Mouse (Mus musculus) lung, embryonic 14.5 days (tissue): ENCODE data around the gene Uhrf2. TPM values are rescaled to one million over a fixed set of nuclear protein-coding genes. Genes with fewer than 3 reads are reported as not detected.

Source experiments
- ATAC-seq: fragments of 200-750 bp; cut with Nextera tagmentation; 2 replicates; pipeline ENCODE4 v1.8.0; 2017; ENCODE audit warnings: mild to moderate bottlenecking, moderate TSS enrichment, moderate library complexity; ENCODE audit not compliant: insufficient read depth
- DNase-seq: peaks from one replicate; pipeline ENCODE4 v3.0.0-alpha.2; 2015
- H3K27ac ChIP-seq: fragments of 300-500 bp; sonication (generic); 2 replicates; pipeline ENCODE4 v1.5.1; 2014; ENCODE audit warnings: low read depth, mild to moderate bottlenecking, moderate library complexity
- H3K27me3 ChIP-seq: fragments of 300-500 bp; sonication (generic); 2 replicates; pipeline ENCODE4 v1.6.1; 2014; ENCODE audit warnings: low read length, control low read depth; ENCODE audit not compliant: insufficient read depth
- H3K36me3 ChIP-seq: fragments of 300-500 bp; sonication (generic); 2 replicates; pipeline ENCODE4 v1.6.1; 2014; ENCODE audit warnings: control low read depth; ENCODE audit not compliant: insufficient read depth
- H3K4me1 ChIP-seq: fragments of 300-500 bp; sonication (generic); 2 replicates; pipeline ENCODE4 v1.6.1; 2014; ENCODE audit warnings: antibody characterized with exemption, control low read depth; ENCODE audit not compliant: insufficient read depth
- H3K4me2 ChIP-seq: fragments of 300-500 bp; sonication (generic); 2 replicates; pipeline ENCODE4 v1.6.1; 2014; ENCODE audit warnings: mild to moderate bottlenecking
- H3K4me3 ChIP-seq: fragments of 300-500 bp; sonication (generic); 2 replicates; pipeline ENCODE4 v1.5.1; 2014; ENCODE audit warnings: low read depth, low read length
- H3K9ac ChIP-seq: fragments of 300-500 bp; sonication (generic); 2 replicates; pipeline ENCODE4 v1.6.1; 2014
- H3K9me3 ChIP-seq: fragments of 300-500 bp; sonication (generic); 2 replicates; pipeline ENCODE4 v1.6.1; 2016; ENCODE audit warnings: low read depth, low read length, control low read depth
- CTCF ChIP-seq: IDR thresholded peaks from 2 replicates; pipeline ENCODE4 v1.5.1; 2016; ENCODE audit warnings: antibody characterized with exemption, low read depth
- WGBS: fragments of 180-500 bp; shearing (Covaris S2); extraction: QIAGEN DNeasy Blood & Tissue Kit; methylation state at CpG from one replicate; pipeline ENCODE4 v1.1.7; 2014; 5-methylcytosine and 5-hydroxymethylcytosine counted together
- polyA plus RNA-seq: library from polyadenylated mRNA; unstranded; fragments of >200 nt; fragmentation: Nextera tagmentation; extraction: Ambion mirVana; gene quantifications from 2 replicates; pipeline ENCODE4 v1.2.1, GENCODE M21; 2014

Gene Uhrf2
- polyA plus RNA-seq, 1 experiment from 2014 or later = 78.6 TPM

DNA sequence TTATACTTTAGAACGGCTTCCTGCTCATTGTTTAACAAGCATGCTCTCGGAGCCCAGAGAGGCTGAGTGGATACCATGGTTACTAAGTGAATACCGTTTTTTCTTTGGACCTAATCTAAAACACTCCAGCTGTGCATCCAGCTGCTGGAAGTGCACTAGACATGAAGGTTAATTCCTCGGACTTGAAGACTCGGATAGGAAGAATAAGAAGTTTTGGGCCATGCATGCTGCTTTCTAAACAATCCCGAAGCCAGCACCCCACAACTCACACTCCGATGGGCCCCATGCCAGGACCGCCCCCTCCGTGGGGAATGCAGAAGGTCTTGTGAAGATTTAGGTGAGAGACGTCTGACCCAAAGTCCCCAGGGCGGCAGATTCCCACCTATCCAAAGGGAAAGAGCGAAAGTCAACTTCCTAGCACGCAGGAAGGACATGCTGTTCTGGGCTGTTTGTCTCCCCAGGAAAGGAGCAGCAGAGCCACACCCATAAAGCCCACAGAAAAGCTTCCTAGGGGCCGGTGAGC is 84.7 kb downstream of the Uhrf2 start:
- H3K4me1 ChIP-seq = no peaks in the 10 kb centered on the region; the same call in 1 of the 2 replicates
- no peak for TF ChIP-seq CTCF
- H3K27me3 ChIP-seq = no peaks in the 10 kb centered on the region
- H3K9ac ChIP-seq = no peak overlapping the region
- peak overlapping the region; percentile 44 for H3K4me2 ChIP-seq
- 27% methylated on average over 14 of the region's 14 CpGs for WGBS
- H3K9me3 ChIP-seq = no peaks in the 10 kb centered on the region
- no peak overlapping the region for H3K4me3 ChIP-seq
- DNase-seq (peak; percentile 69), ATAC-seq (no peak; the same call in 1 of the 2 replicates)
- no peaks in the 10 kb centered on the region for H3K36me3 ChIP-seq
- no peak overlapping the region for H3K27ac ChIP-seq

DNA sequence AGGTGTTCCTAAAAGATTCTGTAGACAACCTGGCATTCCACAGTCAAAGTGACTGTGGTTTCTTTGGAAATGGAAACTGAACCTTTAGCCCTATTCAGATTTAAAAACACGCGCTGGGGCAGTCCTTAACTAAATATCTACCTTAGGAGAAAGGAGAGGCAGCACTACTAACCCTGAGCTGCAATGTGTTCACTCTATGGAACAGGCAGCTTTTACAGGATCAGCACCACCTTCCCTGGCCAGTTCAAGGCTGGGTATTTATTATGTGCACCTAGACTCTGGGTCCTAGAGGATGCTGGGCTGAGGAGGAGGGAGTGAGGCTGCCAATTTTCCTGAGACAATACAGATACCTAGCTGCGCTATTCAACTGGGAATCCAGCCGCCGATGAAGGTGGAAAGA is 85.3 kb downstream of the Uhrf2 start:
- ATAC-seq (no peak), DNase-seq (no peak)
- Histone ChIP-seq H3K36me3 (no peaks in the 10 kb centered on the region), H3K4me1 (no peaks in the 10 kb centered on the region; the same call in 1 of the 2 replicates), H3K27me3 (no peaks in the 10 kb centered on the region), H3K4me3 (no peak overlapping the region), H3K4me2 (no peak overlapping the region), H3K9ac (no peak overlapping the region), H3K27ac (no peak overlapping the region), H3K9me3 (no peaks in the 10 kb centered on the region)
- TF ChIP-seq CTCF = no peak
- 75% methylated on average over 5 of the region's 5 CpGs for WGBS

DNA sequence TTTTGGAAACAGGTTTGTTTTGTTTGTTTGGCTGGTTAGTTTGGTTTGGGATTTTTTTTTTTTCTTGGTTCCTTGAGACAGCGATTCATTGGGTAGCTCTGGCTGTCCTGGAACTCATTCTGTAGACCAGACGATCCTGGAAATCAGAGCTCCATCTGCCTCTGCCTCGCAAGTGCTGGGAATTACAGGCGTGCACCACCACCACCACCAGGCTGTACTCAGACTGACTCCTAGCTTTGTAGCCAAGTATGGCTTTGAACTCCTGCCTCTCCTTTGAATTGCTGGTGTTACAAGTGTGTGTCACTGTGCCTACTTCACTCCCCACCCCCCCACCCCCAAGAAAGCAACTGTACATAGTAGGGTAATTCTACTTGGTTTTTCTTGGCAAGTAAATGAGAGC is 86.9 kb downstream of the Uhrf2 start:
- 67% methylated on average over 4 of the region's 4 CpGs for WGBS

DNA sequence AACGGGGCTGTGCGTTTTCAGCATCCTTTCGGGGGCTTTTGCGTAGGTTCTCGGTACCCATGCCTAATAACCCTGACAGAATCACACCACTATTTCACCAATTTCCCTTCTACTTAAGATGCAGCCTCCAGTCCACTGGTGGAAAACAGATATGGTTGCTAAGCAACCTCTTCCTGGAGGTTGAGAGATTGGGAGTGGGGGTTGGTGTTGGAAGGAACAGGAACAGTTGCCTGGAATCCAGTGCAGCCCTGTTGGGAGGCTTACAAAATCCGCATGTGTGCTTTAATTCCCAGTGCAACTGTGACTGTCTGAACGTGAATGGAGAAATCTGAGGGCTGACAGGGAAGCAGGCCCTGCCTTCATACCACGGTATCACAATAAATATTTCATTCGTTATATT is 87.5 kb downstream of the Uhrf2 start:
- WGBS = 47% methylated on average over 9 of the region's 9 CpGs
- DNase-seq = peak; percentile 41
- H3K27ac ChIP-seq = no peak overlapping the region

More for the DNA sequence above, 86.9 kb downstream of the Uhrf2 start:
- Histone ChIP-seq H3K4me1 (no peaks in the 10 kb centered on the region; the same call in 1 of the 2 replicates), H3K4me2 (no peak overlapping the region), H3K36me3 (no peaks in the 10 kb centered on the region), H3K9ac (no peak overlapping the region), H3K27ac (no peak overlapping the region), H3K9me3 (no peaks in the 10 kb centered on the region), H3K4me3 (no peak overlapping the region), H3K27me3 (no peaks in the 10 kb centered on the region)
- no peak for DNase-seq
- 0 out of 2 replicates have a peak, but pooled peaks have one; percentile 2 for TF ChIP-seq CTCF
- no peak for ATAC-seq

DNA sequence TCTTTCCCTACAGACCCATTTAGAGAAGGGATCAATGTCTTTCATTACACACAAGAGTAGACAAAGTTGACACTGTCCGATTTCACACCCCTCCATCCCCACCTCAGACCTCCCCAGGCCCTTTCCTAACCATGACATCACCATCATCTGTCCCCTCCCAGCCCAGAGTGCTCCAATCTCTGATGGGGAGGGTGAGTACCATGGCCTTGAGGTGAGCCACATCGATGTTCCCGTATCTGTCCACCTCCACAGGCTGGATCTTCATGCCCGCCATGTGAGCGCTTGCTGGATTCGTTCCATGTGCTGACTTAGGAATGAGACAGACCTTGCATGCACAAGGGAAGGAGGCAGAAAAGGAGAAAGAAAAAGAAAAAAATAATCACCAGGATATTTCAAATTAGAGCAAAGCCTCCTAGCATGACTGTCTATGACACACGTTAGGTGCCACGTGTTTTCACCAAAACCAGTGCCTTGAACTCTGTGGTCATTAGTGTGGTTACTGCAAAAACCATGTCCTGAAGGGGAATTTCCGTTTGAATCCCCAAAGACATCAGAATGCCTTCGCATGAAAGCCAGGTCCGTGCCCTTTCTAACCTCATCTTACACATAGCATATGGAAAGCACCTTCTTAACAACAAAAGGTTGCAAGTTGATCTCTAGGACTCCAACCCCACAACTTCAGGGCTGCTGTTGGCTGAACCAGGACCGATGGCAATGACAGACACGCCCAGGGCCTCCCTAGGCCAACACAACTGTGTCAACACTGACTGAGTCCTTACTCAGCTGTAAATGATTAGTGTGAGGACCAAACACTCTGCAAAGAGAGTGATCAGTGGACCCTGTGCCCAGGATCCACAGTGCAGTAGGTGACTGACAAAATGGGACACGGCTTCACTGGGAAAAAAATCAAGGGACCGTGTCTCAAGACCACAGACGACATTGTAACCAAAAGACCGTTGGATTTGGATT is 88.3 kb downstream of the Uhrf2 start:
- H3K4me2 ChIP-seq = no peak overlapping the region
- no peaks in the 10 kb centered on the region; the same call in 1 of the 2 replicates for H3K4me1 ChIP-seq
- H3K27ac ChIP-seq = no peak overlapping the region

More for the DNA sequence above, 87.5 kb downstream of the Uhrf2 start:
- H3K9ac ChIP-seq = no peak overlapping the region
- H3K9me3 ChIP-seq = no peaks in the 10 kb centered on the region
- H3K27me3 ChIP-seq = no peaks in the 10 kb centered on the region
- no peak for ATAC-seq
- H3K4me3 ChIP-seq = no peak overlapping the region
- H3K36me3 ChIP-seq = no peaks in the 10 kb centered on the region
- H3K4me1 ChIP-seq = no peaks in the 10 kb centered on the region; the same call in 1 of the 2 replicates
- no peak for TF ChIP-seq CTCF
- no peak overlapping the region for H3K4me2 ChIP-seq

DNA sequence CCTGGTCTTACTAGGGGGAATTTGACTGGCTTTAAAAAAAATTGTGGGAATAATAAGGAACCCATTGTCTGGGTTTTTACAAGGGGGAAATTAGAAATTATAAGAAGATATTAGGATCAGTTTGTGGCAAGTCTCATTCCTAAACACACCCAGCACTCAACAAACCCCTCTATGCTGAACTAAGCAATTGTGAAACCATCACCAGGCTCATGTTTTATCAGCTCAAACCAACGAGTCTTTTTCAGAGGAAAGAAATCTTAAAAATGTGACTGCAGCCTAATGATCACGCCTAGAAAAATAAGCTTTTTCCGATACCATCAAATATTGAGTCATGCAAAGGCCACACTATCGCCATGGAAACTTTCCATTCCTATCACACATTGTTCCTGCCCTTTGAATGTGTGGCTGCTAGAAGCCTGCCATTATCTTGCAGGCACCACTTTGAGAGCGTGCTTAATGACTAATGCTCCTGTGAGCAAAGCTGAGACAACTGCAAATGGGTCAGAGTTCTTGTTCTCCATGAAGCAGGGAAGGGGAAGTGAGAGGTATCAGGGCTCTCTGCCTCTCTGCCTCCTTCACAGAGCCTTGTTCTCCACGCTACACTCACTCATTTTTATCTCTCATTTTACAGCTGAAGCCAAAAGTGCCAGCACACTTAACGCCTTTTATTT is 94.8 kb downstream of the Uhrf2 start:
- H3K4me1 ChIP-seq = no peaks in the 10 kb centered on the region
- WGBS = 24% methylated on average over 7 of the region's 7 CpGs
- no peak overlapping the region for H3K4me2 ChIP-seq
- no peaks in the 10 kb centered on the region for H3K27me3 ChIP-seq
- TF ChIP-seq CTCF = no peak
- H3K27ac ChIP-seq = no peak overlapping the region
- ATAC-seq = no peak
- H3K4me3 ChIP-seq = no peak overlapping the region
- H3K9ac ChIP-seq = no peak overlapping the region
- DNase-seq = peak; percentile 6
- H3K36me3 ChIP-seq = no peaks in the 10 kb centered on the region
- no peaks in the 10 kb centered on the region for H3K9me3 ChIP-seq

More for the DNA sequence above, 88.3 kb downstream of the Uhrf2 start:
- no peak for DNase-seq
- Histone ChIP-seq H3K9ac (no peak overlapping the region), H3K9me3 (no peaks in the 10 kb centered on the region), H3K27me3 (no peaks in the 10 kb centered on the region), H3K36me3 (no peaks in the 10 kb centered on the region), H3K4me3 (no peak overlapping the region)
- ATAC-seq = no peak
- no peak for TF ChIP-seq CTCF
- 79% methylated on average over 17 of the region's 17 CpGs for WGBS

DNA sequence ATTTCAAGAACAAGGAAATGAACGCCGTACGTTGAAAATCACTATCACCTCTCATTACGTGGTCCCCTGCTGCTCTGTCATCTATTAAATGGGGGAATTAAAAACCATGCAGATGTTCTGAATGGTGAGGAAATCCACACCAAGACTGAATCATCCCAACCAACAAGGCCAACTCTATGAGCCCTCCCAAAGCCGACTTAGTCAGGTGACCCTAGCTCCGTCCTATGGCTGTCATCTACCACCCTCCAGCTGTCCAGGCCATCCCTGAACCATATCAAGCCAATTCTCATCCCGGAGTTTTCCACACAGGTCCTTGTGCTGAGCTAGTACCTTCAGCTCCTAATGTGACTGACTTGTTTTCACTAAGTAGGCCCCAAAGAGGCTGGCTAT is 95.4 kb downstream of the Uhrf2 start:
- Histone ChIP-seq H3K36me3 (no peaks in the 10 kb centered on the region), H3K4me1 (no peaks in the 10 kb centered on the region), H3K9ac (no peak overlapping the region), H3K4me3 (no peak overlapping the region), H3K27ac (no peak overlapping the region), H3K27me3 (no peaks in the 10 kb centered on the region), H3K4me2 (no peak overlapping the region), H3K9me3 (no peaks in the 10 kb centered on the region)
- ATAC-seq = no peak
- WGBS = 61% methylated on average over 7 of the region's 7 CpGs
- DNase-seq = no peak
- TF ChIP-seq CTCF = no peak
